Mouse (Mus musculus) heart, embryonic 13.5 days (tissue): Measurements from ENCODE around the gene Eif6. TPM values are rescaled to one million over a fixed set of nuclear protein-coding genes. Genes with fewer than 3 reads are reported as not detected.

ENCODE experiments used
- polyA plus RNA-seq: library from polyadenylated mRNA; unstranded; fragments of >200 nt; fragmentation: Nextera tagmentation; extraction: Ambion mirVana; gene quantifications from 2 replicates; pipeline ENCODE4 v1.2.1, GENCODE M21; 2015

Gene Eif6
- polyA plus RNA-seq, 1 experiment from 2014 or later = 127 TPM

Other genes starting within 250 kb of the Eif6 start
- 24.2 and 25.6 TPM in 2 replicates for gene Gss, start 234.1 kb downstream of the Eif6 start, polyA plus RNA-seq
- gene Myh7b, start 215.7 kb downstream of the Eif6 start, polyA plus RNA-seq = 17.7 and 21.2 TPM in 2 replicates
- 87.0 and 93.9 TPM in 2 replicates for gene Trpc4ap, start 134.5 kb downstream of the Eif6 start, polyA plus RNA-seq
- gene Edem2, start 97.5 kb downstream of the Eif6 start, polyA plus RNA-seq = 23.1 and 25.4 TPM in 2 replicates
- not detected in 2 replicates for gene Gm17581, start 91.1 kb downstream of the Eif6 start, polyA plus RNA-seq
- 9.0 and 9.1 TPM in 2 replicates for gene Procr, start 75.8 kb downstream of the Eif6 start, polyA plus RNA-seq
- gene Mmp24, start 51.6 kb downstream of the Eif6 start, polyA plus RNA-seq = 0.04 TPM in 1 of 2 replicates, not detected in the other
- 10.8 and 12.0 TPM in 2 replicates for gene BC029722, start 7.5 kb downstream of the Eif6 start, polyA plus RNA-seq
- 0.06 and 0.09 TPM in 2 replicates for gene Fam83c, start 7.9 kb upstream of the Eif6 start, polyA plus RNA-seq
- 99.7 and 108 TPM in 2 replicates for gene Uqcc1, start 103.4 kb upstream of the Eif6 start, polyA plus RNA-seq
- not detected in 2 replicates for gene Gm15557, start 113.8 kb upstream of the Eif6 start, polyA plus RNA-seq
- gene Gdf5, start 118.4 kb upstream of the Eif6 start, polyA plus RNA-seq = 0.37 and 0.64 TPM in 2 replicates
- gene Cep250, start 129.5 kb upstream of the Eif6 start, polyA plus RNA-seq = 9.4 and 9.6 TPM in 2 replicates
- 0.85 and 1.0 TPM in 2 replicates for gene 6430550D23Rik, start 181.1 kb upstream of the Eif6 start, polyA plus RNA-seq
- gene Ergic3, start 181.1 kb upstream of the Eif6 start, polyA plus RNA-seq = 171 and 177 TPM in 2 replicates
- gene Fer1l4, start 226.0 kb upstream of the Eif6 start, polyA plus RNA-seq = not detected in 2 replicates
- 2.1 and 2.3 TPM in 2 replicates for gene Spag4, start 238.2 kb upstream of the Eif6 start, polyA plus RNA-seq